Comparison of ENCODE assay signal across 10 mouse cellular contexts in genomic region chr14:31137791-31138190, GRCm38 (mm10). TPM values are rescaled to one million over a fixed set of nuclear protein-coding genes. Genes with fewer than 3 reads are reported as not detected.
DNase-seq lines count a peak whose midpoint lies in the region; ATAC-seq and TF ChIP-seq lines count a peak whose summit lies in the region.
"Had no signal": no experiment of that assay in that cellular context is flagged by ENCODE, and none has a peak within 500 bp of the region (broad histone marks: within the 10 kb centered on the region; RNA-seq: fewer than 3 reads in every experiment).

No protein-coding gene starts in this region.

- H3K9ac ChIP-seq in embryonic facial prominence, embryonic 12.5 days = no peak overlapping the region
- no peak overlapping the region for H3K9ac ChIP-seq in kidney, postnatal 0 days (ENCODE audit: low read depth, low read length)
- no peak overlapping the region for H3K9ac ChIP-seq in midbrain, embryonic 11.5 days (ENCODE audit: low read length)
- H3K9ac ChIP-seq in midbrain, postnatal 0 days (replicated peaks; ENCODE audit: low read length, poor library complexity, severe bottlenecking) = no peak overlapping the region

- H3K9me3 ChIP-seq in heart, embryonic 10.5 days = no peaks in the 10 kb centered on the region
- 0 out of 2 replicates have a peak, but pooled peaks cover 4% of the 10 kb centered on the region for H3K9me3 ChIP-seq in E14TG2a.4 (ENCODE audit: low read length)
- H3K9me3 ChIP-seq in embryonic facial prominence, embryonic 12.5 days = no peaks in the 10 kb centered on the region
- H3K9me3 ChIP-seq in kidney, postnatal 0 days (replicated peaks; ENCODE audit: low read length) = no peaks in the 10 kb centered on the region
- no peaks in the 10 kb centered on the region for H3K9me3 ChIP-seq in midbrain, embryonic 11.5 days (ENCODE audit: control insufficient read depth, low read length)
- no peaks in the 10 kb centered on the region for H3K9me3 ChIP-seq in midbrain, postnatal 0 days (ENCODE audit: low read length)

- no peak overlapping the region for H3K4me3 ChIP-seq in heart, embryonic 10.5 days
- peak overlapping the region; percentile 51 for H3K4me3 ChIP-seq in E14TG2a.4 (replicated peaks; ENCODE audit: low read length)
- H3K4me3 ChIP-seq in embryonic facial prominence, embryonic 12.5 days = no peak overlapping the region
- no peak overlapping the region for H3K4me3 ChIP-seq in kidney, postnatal 0 days (replicated peaks; ENCODE audit: low read depth, low read length)
- H3K4me3 ChIP-seq in midbrain, embryonic 11.5 days (ENCODE audit: low read depth, low read length) = no peak overlapping the region
- H3K4me3 ChIP-seq in midbrain, postnatal 0 days (ENCODE audit: low read depth, low read length) = no peak overlapping the region

- H3K4me2 ChIP-seq in embryonic facial prominence, embryonic 12.5 days (replicated peaks) = no peak overlapping the region
- no peak overlapping the region for H3K4me2 ChIP-seq in kidney, postnatal 0 days (ENCODE audit: low read length)
- no peak overlapping the region for H3K4me2 ChIP-seq in midbrain, embryonic 11.5 days
- no peak overlapping the region for H3K4me2 ChIP-seq in midbrain, postnatal 0 days (ENCODE audit: low read depth, low read length, poor library complexity, severe bottlenecking)

- H3K27ac ChIP-seq in heart, embryonic 10.5 days = peak overlapping the region; percentile 37; the same call in 1 of the 2 replicates
- 0 out of 2 replicates have a peak overlapping the region, but pooled peaks have one; percentile 46 for H3K27ac ChIP-seq in embryonic facial prominence, embryonic 12.5 days
- peak overlapping the region; percentile 68 for H3K27ac ChIP-seq in kidney, postnatal 0 days
- no peak overlapping the region for H3K27ac ChIP-seq in midbrain, embryonic 11.5 days (ENCODE audit: low read depth, low read length)
- no peak overlapping the region for H3K27ac ChIP-seq in midbrain, postnatal 0 days (ENCODE audit: low read depth, low read length)

- H3K36me3 ChIP-seq in heart, embryonic 10.5 days = peaks cover 88% of the 10 kb centered on the region
- peaks cover 78% of the 10 kb centered on the region for H3K36me3 ChIP-seq in E14TG2a.4 (ENCODE audit: insufficient read depth, low read length)
- peaks cover 89% of the 10 kb centered on the region for H3K36me3 ChIP-seq in embryonic facial prominence, embryonic 12.5 days
- H3K36me3 ChIP-seq in kidney, postnatal 0 days (ENCODE audit: insufficient read depth, low read length) = peaks cover 48% of the 10 kb centered on the region
- H3K36me3 ChIP-seq in midbrain, embryonic 11.5 days (ENCODE audit: control insufficient read depth, insufficient read depth, low read length) = peaks cover 48% of the 10 kb centered on the region
- peaks cover 14% of the 10 kb centered on the region for H3K36me3 ChIP-seq in midbrain, postnatal 0 days (ENCODE audit: insufficient read depth, low read length)

- H3K4me1 ChIP-seq in heart, embryonic 10.5 days = peaks cover 17% of the 10 kb centered on the region
- H3K4me1 ChIP-seq in E14TG2a.4 (replicated peaks; ENCODE audit: low read depth, low read length) = peaks cover 81% of the 10 kb centered on the region
- peaks cover 16% of the 10 kb centered on the region for H3K4me1 ChIP-seq in embryonic facial prominence, embryonic 12.5 days
- H3K4me1 ChIP-seq in kidney, postnatal 0 days (replicated peaks; ENCODE audit: insufficient read depth, low read length) = peaks cover 6% of the 10 kb centered on the region
- peaks cover 6% of the 10 kb centered on the region for H3K4me1 ChIP-seq in midbrain, embryonic 11.5 days (ENCODE audit: control insufficient read depth, insufficient read depth, low read length)
- no peaks in the 10 kb centered on the region for H3K4me1 ChIP-seq in midbrain, postnatal 0 days (ENCODE audit: insufficient read depth, low read length)

- no peaks in the 10 kb centered on the region for H3K27me3 ChIP-seq in heart, embryonic 10.5 days (ENCODE audit: insufficient read depth, poor library complexity, severe bottlenecking)
- H3K27me3 ChIP-seq in E14TG2a.4 (ENCODE audit: insufficient read depth, low read length) = peaks cover 23% of the 10 kb centered on the region
- no peaks in the 10 kb centered on the region for H3K27me3 ChIP-seq in embryonic facial prominence, embryonic 12.5 days
- no peaks in the 10 kb centered on the region for H3K27me3 ChIP-seq in kidney, postnatal 0 days (ENCODE audit: insufficient read depth, low read length)
- H3K27me3 ChIP-seq in midbrain, embryonic 11.5 days (ENCODE audit: control insufficient read depth, insufficient read depth, low read length) = no peaks in the 10 kb centered on the region
- H3K27me3 ChIP-seq in midbrain, postnatal 0 days (ENCODE audit: insufficient read depth, low read length) = no peaks in the 10 kb centered on the region

- TF ChIP-seq CTCF in E14TG2a.4 (conservative IDR thresholded peaks at IDR 0.05; ENCODE audit: low read length) = no peak
- no peak for TF ChIP-seq CTCF in kidney, postnatal 0 days (IDR thresholded peaks at IDR 0.05; ENCODE audit: low read depth)
- no peak for TF ChIP-seq CTCF in midbrain, postnatal 0 days (IDR thresholded peaks at IDR 0.05)

- WGBS in heart, embryonic 10.5 days = 80% methylated on average over 11 of the region's 11 CpGs
- 83% methylated on average over 11 of the region's 11 CpGs for WGBS in embryonic facial prominence, embryonic 12.5 days
- 57% methylated on average over 11 of the region's 11 CpGs for whole genome bisulfite sequencing in kidney, postnatal 0 days
- 92% methylated on average over 11 of the region's 11 CpGs for WGBS in midbrain, embryonic 11.5 days
- 65% methylated on average over 6 of the region's 11 CpGs for WGBS in midbrain, postnatal 0 days

- ATAC-seq in embryonic facial prominence, embryonic 12.5 days (ENCODE audit: insufficient number of reproducible peaks, insufficient read depth, low FRiP score, low TSS enrichment) = no peak
- 0 out of 2 replicates have a peak, but pooled peaks have one; percentile 1 for ATAC-seq in kidney, postnatal 0 days (replicated peaks; ENCODE audit: low FRiP score, low read depth)
- ATAC-seq in midbrain, embryonic 11.5 days (ENCODE audit: low FRiP score) = no peak
- no peak for ATAC-seq in midbrain, postnatal 0 days (ENCODE audit: low FRiP score)

- DNase-seq in heart, embryonic 10.5 days (ENCODE audit: low spot score) = peak; percentile 72
- no peak for DNase-seq in heart, adult 8-10 months (ENCODE audit: low spot score)
- peak; percentile 49 for DNase-seq in kidney, postnatal 0 days (ENCODE audit: low spot score)
- no peak for DNase-seq in midbrain, embryonic 11.5 days (ENCODE audit: low spot score, missing footprints)
- DNase-seq in spleen, postnatal 4 days (ENCODE audit: low spot score in 2 of 2) = no peak
- no peak for DNase-seq in midbrain, postnatal 0 days (ENCODE audit: low spot score)
- DNase-seq: layer of hippocampus, postnatal 36 days; right cerebral cortex, postnatal 4 days had no signal

RNA-seq across cellular contexts. Expression of gene Nt5dc2, which starts 6.9 kb away (rescaled TPM):
- polyA plus RNA-seq in heart, embryonic 10.5 days (2016; fragmentation: Nextera tagmentation; extraction: Ambion mirVana) = 422 and 507 TPM in 2 replicates
- 10 to 100 TPM; 20.2 to 21.7 (median 21.0) TPM for total RNA-seq in heart, adult 8-10 months (2022)
- polyA plus RNA-seq in embryonic facial prominence, embryonic 12.5 days (2016; fragmentation: Nextera tagmentation; extraction: Ambion mirVana) = 455 and 459 TPM in 2 replicates
- 201 and 204 TPM in 2 replicates for polyA plus RNA-seq in kidney, postnatal 0 days (2015; fragmentation: Nextera tagmentation; extraction: Ambion mirVana)
- polyA plus RNA-seq in midbrain, embryonic 11.5 days (2014; fragmentation: Nextera tagmentation; extraction: Ambion mirVana) = 457 and 520 TPM in 2 replicates
- 132 and 171 TPM in 2 replicates for total RNA-seq in midbrain, postnatal 0 days (2014; rRNA removed)
- polyA plus RNA-seq in midbrain, postnatal 0 days (2015; fragmentation: Nextera tagmentation; extraction: Ambion mirVana) = 132 and 144 TPM in 2 replicates

RNA-seq across cellular contexts. Expression of gene Smim4, which starts 9.0 kb away (rescaled TPM):
- polyA plus RNA-seq in heart, embryonic 10.5 days (2016; fragmentation: Nextera tagmentation; extraction: Ambion mirVana) = 66.2 and 73.3 TPM in 2 replicates
- 10 to 100 TPM; 63.7 to 95.7 (median 81.8) TPM for total RNA-seq in heart, adult 8-10 months (2022)
- polyA plus RNA-seq in embryonic facial prominence, embryonic 12.5 days (2016; fragmentation: Nextera tagmentation; extraction: Ambion mirVana) = 59.1 and 64.8 TPM in 2 replicates
- polyA plus RNA-seq in kidney, postnatal 0 days (2015; fragmentation: Nextera tagmentation; extraction: Ambion mirVana) = 210 and 212 TPM in 2 replicates
- polyA plus RNA-seq in midbrain, embryonic 11.5 days (2014; fragmentation: Nextera tagmentation; extraction: Ambion mirVana) = 54.7 and 56.2 TPM in 2 replicates
- 3.2 and 4.3 TPM in 2 replicates for total RNA-seq in midbrain, postnatal 0 days (2014; rRNA removed)
- polyA plus RNA-seq in midbrain, postnatal 0 days (2015; fragmentation: Nextera tagmentation; extraction: Ambion mirVana) = 41.6 and 47.5 TPM in 2 replicates

RNA-seq across cellular contexts. Expression of gene Stab1, which starts 30.6 kb away (rescaled TPM):
- polyA plus RNA-seq in heart, embryonic 10.5 days (2016; fragmentation: Nextera tagmentation; extraction: Ambion mirVana) = 28.9 and 30.2 TPM in 2 replicates
- total RNA-seq in heart, adult 8-10 months (2022) = 10 to 100 TPM; 50.1 to 64.3 (median 57.1) TPM
- 28.4 and 29.6 TPM in 2 replicates for polyA plus RNA-seq in embryonic facial prominence, embryonic 12.5 days (2016; fragmentation: Nextera tagmentation; extraction: Ambion mirVana)
- polyA plus RNA-seq in kidney, postnatal 0 days (2015; fragmentation: Nextera tagmentation; extraction: Ambion mirVana) = 26.4 and 27.8 TPM in 2 replicates
- polyA plus RNA-seq in midbrain, embryonic 11.5 days (2014; fragmentation: Nextera tagmentation; extraction: Ambion mirVana) = 28.6 and 28.7 TPM in 2 replicates
- 25.5 and 31.4 TPM in 2 replicates for total RNA-seq in midbrain, postnatal 0 days (2014; rRNA removed)
- 9.0 and 11.7 TPM in 2 replicates for polyA plus RNA-seq in midbrain, postnatal 0 days (2015; fragmentation: Nextera tagmentation; extraction: Ambion mirVana)

Comparison
In these comparisons a context has a peak if more than half of its experiments do, and no peak if none do; other contexts are left out.
1. DNase-seq: peak in heart, embryonic 10.5 days (single experiment) and kidney, postnatal 0 days (single experiment); none in heart, adult 8-10 months (single experiment), midbrain, embryonic 11.5 days (single experiment), spleen, postnatal 4 days (0 of 2) and midbrain, postnatal 0 days (single experiment).
2. H3K27ac ChIP-seq: peak in heart, embryonic 10.5 days (single experiment), embryonic facial prominence, embryonic 12.5 days (single experiment) and kidney, postnatal 0 days (single experiment); none in midbrain, embryonic 11.5 days (single experiment) and midbrain, postnatal 0 days (single experiment).